Mouse (Mus musculus) embryonic facial prominence, embryonic 10.5 days (tissue): ENCODE results near the gene Acsm4. TPM values are rescaled to one million over a fixed set of nuclear protein-coding genes. Genes with fewer than 3 reads are reported as not detected.

Experiments used
- polyA plus RNA-seq: library from polyadenylated mRNA; unstranded; fragments of >200 nt; fragmentation: Nextera tagmentation; extraction: Ambion mirVana; gene quantifications from 2 replicates; pipeline ENCODE4 v1.2.1, GENCODE M21; 2016

The Acsm4 gene
- polyA plus RNA-seq, 1 experiment from 2014 or later, result 1.1 TPM

Other genes with a start within 250 kb of the Acsm4 start
- not detected in 2 replicates for gene Gp2, start 230.7 kb upstream of the Acsm4 start, polyA plus RNA-seq
- not detected in 2 replicates for gene Umod, start 210.7 kb upstream of the Acsm4 start, polyA plus RNA-seq
- not detected in 2 replicates for gene Acsm5, start 170.6 kb upstream of the Acsm4 start, polyA plus RNA-seq
- not detected in 2 replicates for gene Pdilt, start 166.5 kb upstream of the Acsm4 start, polyA plus RNA-seq
- gene Acsm2, start 135.7 kb upstream of the Acsm4 start, polyA plus RNA-seq, result not detected in 2 replicates
- not detected in 2 replicates for gene Acsm1, start 83.0 kb upstream of the Acsm4 start, polyA plus RNA-seq
- gene Thumpd1, start 30.8 kb downstream of the Acsm4 start, polyA plus RNA-seq, result 105 and 107 TPM in 2 replicates
- gene Acsm3, start 70.9 kb downstream of the Acsm4 start, polyA plus RNA-seq, result 0.15 TPM in 1 of 2 replicates, not detected in the other
- gene Rexo5, start 104.0 kb downstream of the Acsm4 start, polyA plus RNA-seq, result 25.5 and 27.1 TPM in 2 replicates
- 27.4 and 28.1 TPM in 2 replicates for gene Eri2, start 104.0 kb downstream of the Acsm4 start, polyA plus RNA-seq
- 8.0 and 8.6 TPM in 2 replicates for gene Lyrm1, start 205.8 kb downstream of the Acsm4 start, polyA plus RNA-seq
- 12.3 and 14.1 TPM in 2 replicates for gene Dcun1d3, start 206.3 kb downstream of the Acsm4 start, polyA plus RNA-seq